Mouse (Mus musculus): ENCODE data around the gene Cplane1. TPM values are rescaled to one million over a fixed set of nuclear protein-coding genes. Genes with fewer than 3 reads are reported as not detected.
A peak's percentile ranks its signal among the peaks of the same experiment; 100 is the strongest.

Gene Cplane1
- 3.1 and 3.5 TPM in 2 replicates for polyA plus RNA-seq (2015; fragmentation: Nextera tagmentation; extraction: Ambion mirVana)

- under 1% methylated on average over 28 of the region's 47 CpGs for WGBS
- peak; percentile 99 for ATAC-seq
- peak within 1 kb of the TSS; percentile 83 for H3K4me2 ChIP-seq (ENCODE audit: low read depth, low read length)
These were observed at the start of gene Cplane1 for GRCm38 (mm10) chr15:8168591-8169265. TSS of gene Cplane1 (plus strand) at chr15:8169106.

DNA sequence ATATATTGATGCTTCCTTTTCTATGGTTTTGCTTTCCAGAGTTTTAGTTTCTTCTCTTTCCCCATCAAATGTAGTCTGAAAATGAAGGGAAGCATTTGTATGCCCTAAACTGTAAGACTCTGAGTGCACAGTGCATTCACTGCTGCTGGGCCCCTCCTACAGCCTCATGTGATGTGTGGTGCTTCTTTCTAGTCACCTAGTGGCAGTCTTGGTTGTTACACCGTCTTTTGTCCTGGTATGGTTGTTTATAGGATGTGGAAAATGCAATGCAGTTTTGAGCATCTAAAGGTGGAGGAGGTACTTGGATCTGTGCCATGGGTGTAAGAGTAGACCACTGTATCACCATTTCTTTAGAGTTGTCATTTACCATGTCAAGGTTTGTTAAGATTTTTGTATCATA lies 39.6 kb upstream of the Cplane1 start:
- Histone ChIP-seq H3K4me3 (ENCODE audit: low read length) (no peak overlapping the region), H3K9me3 (ENCODE audit: control insufficient read depth, low read length) (no peaks in the 10 kb centered on the region), H3K4me2 (ENCODE audit: low read depth, low read length) (no peak overlapping the region), H3K36me3 (ENCODE audit: control insufficient read depth, insufficient read depth, low read length) (peaks cover 5% of the 10 kb centered on the region), H3K27me3 (replicated peaks; ENCODE audit: control insufficient read depth, insufficient read depth, low read length) (no peaks in the 10 kb centered on the region), H3K4me1 (ENCODE audit: control insufficient read depth, insufficient read depth, low read length) (no peaks in the 10 kb centered on the region), H3K27ac (ENCODE audit: low read length) (no peak overlapping the region), H3K9ac (ENCODE audit: low read depth, low read length) (no peak overlapping the region)
- WGBS, result 80% methylated on average over 1 of the region's 1 CpGs
- no peak for ATAC-seq

More at GRCm38 (mm10) chr15:8168591-8169265, at the start of gene Cplane1:
- H3K9ac ChIP-seq (ENCODE audit: low read depth, low read length), result peak within 1 kb of the TSS; percentile 93
- peak within 1 kb of the TSS; percentile 72 for H3K27ac ChIP-seq (ENCODE audit: low read length)
- no peaks in the 10 kb centered on the region for H3K36me3 ChIP-seq (ENCODE audit: control insufficient read depth, insufficient read depth, low read length)
- H3K27me3 ChIP-seq (replicated peaks; ENCODE audit: control insufficient read depth, insufficient read depth, low read length), result no peaks in the 10 kb centered on the region
- peak within 1 kb of the TSS; percentile 91 for H3K4me3 ChIP-seq (ENCODE audit: low read length)
- H3K4me1 ChIP-seq (ENCODE audit: control insufficient read depth, insufficient read depth, low read length), result no peaks in the 10 kb centered on the region
- H3K9me3 ChIP-seq (ENCODE audit: control insufficient read depth, low read length), result no peaks in the 10 kb centered on the region

- no peak overlapping the region for H3K27ac ChIP-seq (ENCODE audit: low read length)
- no peaks in the 10 kb centered on the region for H3K27me3 ChIP-seq (replicated peaks; ENCODE audit: control insufficient read depth, insufficient read depth, low read length)
- no peak overlapping the region for H3K4me3 ChIP-seq (ENCODE audit: low read length)
- H3K9ac ChIP-seq (ENCODE audit: low read depth, low read length), result no peak overlapping the region
- no peaks in the 10 kb centered on the region for H3K4me1 ChIP-seq (ENCODE audit: control insufficient read depth, insufficient read depth, low read length)
- H3K9me3 ChIP-seq (ENCODE audit: control insufficient read depth, low read length), result no peaks in the 10 kb centered on the region
- peaks cover 5% of the 10 kb centered on the region for H3K36me3 ChIP-seq (ENCODE audit: control insufficient read depth, insufficient read depth, low read length)
- no peak overlapping the region for H3K4me2 ChIP-seq (ENCODE audit: low read depth, low read length)
- no peak for ATAC-seq
- WGBS, result 97% methylated on average over 3 of the region's 3 CpGs
These were observed 37.6 kb upstream of the Cplane1 start for GRCm38 (mm10) chr15:8131268-8131667.

GRCm38 (mm10) chr15:8131761-8132160 lies 37.1 kb upstream of the Cplane1 start:
- ATAC-seq, result no peak

GRCm38 (mm10) chr15:8135606-8136005 lies 33.3 kb upstream of the Cplane1 start:
- no peak for ATAC-seq
- Histone ChIP-seq H3K4me2 (ENCODE audit: low read depth, low read length) (no peak overlapping the region), H3K36me3 (ENCODE audit: control insufficient read depth, insufficient read depth, low read length) (peaks cover 5% of the 10 kb centered on the region), H3K4me1 (ENCODE audit: control insufficient read depth, insufficient read depth, low read length) (no peaks in the 10 kb centered on the region), H3K9ac (ENCODE audit: low read depth, low read length) (no peak overlapping the region), H3K4me3 (ENCODE audit: low read length) (no peak overlapping the region), H3K27me3 (replicated peaks; ENCODE audit: control insufficient read depth, insufficient read depth, low read length) (no peaks in the 10 kb centered on the region), H3K9me3 (ENCODE audit: control insufficient read depth, low read length) (no peaks in the 10 kb centered on the region), H3K27ac (ENCODE audit: low read length) (no peak overlapping the region)
- WGBS, result 85% methylated on average over 5 of the region's 5 CpGs

More at GRCm38 (mm10) chr15:8131761-8132160, 37.1 kb upstream of the Cplane1 start:
- H3K9me3 ChIP-seq (ENCODE audit: control insufficient read depth, low read length), result no peaks in the 10 kb centered on the region
- no peak overlapping the region for H3K27ac ChIP-seq (ENCODE audit: low read length)
- no peak overlapping the region for H3K4me2 ChIP-seq (ENCODE audit: low read depth, low read length)
- no peak overlapping the region for H3K4me3 ChIP-seq (ENCODE audit: low read length)
- no peak overlapping the region for H3K9ac ChIP-seq (ENCODE audit: low read depth, low read length)
- peaks cover 5% of the 10 kb centered on the region for H3K36me3 ChIP-seq (ENCODE audit: control insufficient read depth, insufficient read depth, low read length)
- H3K27me3 ChIP-seq (replicated peaks; ENCODE audit: control insufficient read depth, insufficient read depth, low read length), result no peaks in the 10 kb centered on the region
- H3K4me1 ChIP-seq (ENCODE audit: control insufficient read depth, insufficient read depth, low read length), result no peaks in the 10 kb centered on the region

- ATAC-seq, result no peak
- H3K27ac ChIP-seq (ENCODE audit: low read length), result no peak overlapping the region
- no peaks in the 10 kb centered on the region for H3K4me1 ChIP-seq (ENCODE audit: control insufficient read depth, insufficient read depth, low read length)
- no peaks in the 10 kb centered on the region for H3K9me3 ChIP-seq (ENCODE audit: control insufficient read depth, low read length)
- H3K4me3 ChIP-seq (ENCODE audit: low read length), result no peak overlapping the region
- 73% methylated on average over 1 of the region's 1 CpGs for WGBS
- no peaks in the 10 kb centered on the region for H3K27me3 ChIP-seq (replicated peaks; ENCODE audit: control insufficient read depth, insufficient read depth, low read length)
- no peak overlapping the region for H3K4me2 ChIP-seq (ENCODE audit: low read depth, low read length)
- H3K36me3 ChIP-seq (ENCODE audit: control insufficient read depth, insufficient read depth, low read length), result no peaks in the 10 kb centered on the region
- H3K9ac ChIP-seq (ENCODE audit: low read depth, low read length), result no peak overlapping the region
These were observed 7.1 kb upstream of the Cplane1 start for GRCm38 (mm10) chr15:8161841-8162240.

- H3K27ac ChIP-seq (ENCODE audit: low read length), result peak overlapping the region; percentile 39; the same call in 1 of the 2 replicates
- ATAC-seq, result peak; percentile 79
- under 1% methylated on average over 25 of the region's 25 CpGs for WGBS
These were observed 400 bp downstream of the Cplane1 start for GRCm38 (mm10) chr15:8169266-8169746.

DNA sequence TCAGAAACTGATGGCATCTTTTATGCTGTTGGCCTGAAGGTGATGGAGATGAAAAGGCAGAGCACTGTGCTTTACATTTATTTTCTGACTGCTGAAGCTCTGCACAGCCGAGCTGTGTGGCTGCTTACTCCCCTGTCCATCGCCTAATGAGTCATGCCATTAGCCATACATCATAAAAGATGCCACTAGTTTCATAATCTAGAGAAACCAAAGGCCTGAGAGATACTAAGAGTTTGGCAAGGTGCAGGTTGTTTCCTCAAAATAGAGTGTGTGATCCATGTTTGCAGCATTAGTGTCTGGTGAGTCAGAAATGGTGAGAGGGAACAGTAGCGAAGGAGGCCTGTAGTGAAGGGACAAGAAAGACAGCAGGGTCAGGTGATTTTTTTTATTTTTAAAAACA lies 20.7 kb downstream of the Cplane1 start:
- Histone ChIP-seq H3K9ac (ENCODE audit: low read depth, low read length) (no peak overlapping the region), H3K4me1 (ENCODE audit: control insufficient read depth, insufficient read depth, low read length) (no peaks in the 10 kb centered on the region), H3K4me3 (ENCODE audit: low read length) (no peak overlapping the region), H3K4me2 (ENCODE audit: low read depth, low read length) (no peak overlapping the region), H3K27me3 (replicated peaks; ENCODE audit: control insufficient read depth, insufficient read depth, low read length) (no peaks in the 10 kb centered on the region), H3K36me3 (ENCODE audit: control insufficient read depth, insufficient read depth, low read length) (no peaks in the 10 kb centered on the region), H3K9me3 (ENCODE audit: control insufficient read depth, low read length) (no peaks in the 10 kb centered on the region), H3K27ac (ENCODE audit: low read length) (no peak overlapping the region)
- WGBS, result 92% methylated on average over 3 of the region's 3 CpGs
- ATAC-seq, result no peak

More at GRCm38 (mm10) chr15:8169266-8169746, 400 bp downstream of the Cplane1 start:
- H3K27me3 ChIP-seq (replicated peaks; ENCODE audit: control insufficient read depth, insufficient read depth, low read length), result no peaks in the 10 kb centered on the region
- peak overlapping the region; percentile 83 for H3K4me2 ChIP-seq (ENCODE audit: low read depth, low read length)
- H3K4me3 ChIP-seq (ENCODE audit: low read length), result peak overlapping the region; percentile 91
- H3K9me3 ChIP-seq (ENCODE audit: control insufficient read depth, low read length), result no peaks in the 10 kb centered on the region
- H3K4me1 ChIP-seq (ENCODE audit: control insufficient read depth, insufficient read depth, low read length), result no peaks in the 10 kb centered on the region
- peak overlapping the region; percentile 93 for H3K9ac ChIP-seq (ENCODE audit: low read depth, low read length)
- no peaks in the 10 kb centered on the region for H3K36me3 ChIP-seq (ENCODE audit: control insufficient read depth, insufficient read depth, low read length)

- Histone ChIP-seq H3K27me3 (replicated peaks; ENCODE audit: control insufficient read depth, insufficient read depth, low read length) (no peaks in the 10 kb centered on the region), H3K4me3 (ENCODE audit: low read length) (no peak overlapping the region), H3K9ac (ENCODE audit: low read depth, low read length) (no peak overlapping the region), H3K4me2 (ENCODE audit: low read depth, low read length) (no peak overlapping the region), H3K27ac (ENCODE audit: low read length) (no peak overlapping the region), H3K36me3 (ENCODE audit: control insufficient read depth, insufficient read depth, low read length) (no peaks in the 10 kb centered on the region), H3K4me1 (ENCODE audit: control insufficient read depth, insufficient read depth, low read length) (no peaks in the 10 kb centered on the region), H3K9me3 (ENCODE audit: control insufficient read depth, low read length) (no peaks in the 10 kb centered on the region)
- WGBS, result 92% methylated on average over 3 of the region's 3 CpGs
- no peak for ATAC-seq
These were observed 21.5 kb downstream of the Cplane1 start for GRCm38 (mm10) chr15:8190435-8190834.
